Mouse (Mus musculus) neutrophil, adult 5-6 weeks (primary cell): Measurements from ENCODE around the gene Clic3. TPM values are rescaled to one million over a fixed set of nuclear protein-coding genes. Genes with fewer than 3 reads are reported as not detected.
"Not testable (repeated sequence)": the region's sequence is repeated elsewhere in the genome, so short reads cannot be mapped to it uniquely, and the experiment has no call there.

Experiments
- ATAC-seq: fragments of 151-379, 151-347 bp; 2 replicates; pipeline ENCODE4 v1.8.0; 2017; ENCODE audit warnings: mild to moderate bottlenecking, moderate TSS enrichment; ENCODE audit not compliant: insufficient number of reproducible peaks, poor library complexity, low FRiP score, severe bottlenecking; ENCODE audit errors: extremely low read depth
- total RNA-seq: library from RNA; stranded (forward); fragments of 200-1000 nt; gene quantifications from 2 replicates; pipeline ENCODE4 v1.2.3, GENCODE M21; 2017

Clic3 gene
- not detected in 2 replicates for total RNA-seq

DNA sequence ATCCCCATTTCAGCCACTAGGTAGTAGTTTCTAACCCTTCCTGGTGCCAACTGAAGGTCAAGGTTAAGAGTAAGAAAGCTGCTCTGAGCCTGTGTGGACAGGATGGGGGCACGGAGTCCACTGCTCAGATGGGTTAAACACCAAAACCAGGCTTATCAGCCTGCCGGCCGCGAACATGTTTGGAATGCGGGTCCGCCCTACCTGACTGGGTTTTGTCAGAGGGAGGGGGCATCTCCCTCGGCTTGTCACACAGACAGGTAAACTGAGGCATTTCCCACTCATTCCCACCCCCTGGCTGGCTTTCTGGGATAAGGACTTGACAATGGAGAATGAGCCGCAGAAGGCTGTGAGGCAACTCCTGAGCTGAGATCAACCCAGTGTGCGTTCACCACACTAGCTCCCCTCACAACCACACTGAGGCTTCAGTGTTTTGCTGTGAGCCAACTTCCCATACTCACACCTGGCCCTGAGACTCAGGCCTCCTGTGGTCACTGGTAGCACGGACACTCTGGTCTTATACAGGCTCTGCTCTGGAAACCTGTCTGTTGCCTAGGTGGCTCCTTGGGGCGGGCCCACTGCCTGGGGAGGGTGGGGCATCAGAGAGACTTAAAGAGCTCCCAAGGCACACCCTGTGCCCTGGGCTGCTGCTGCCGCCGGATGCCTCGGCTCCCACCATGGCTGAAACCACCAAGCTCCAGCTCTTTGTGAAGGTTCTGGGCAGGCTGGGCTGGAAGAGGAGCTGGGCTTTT is at the start of gene Clic3:
Clic3 (plus strand) TSS at position 634 of the 749 bp plus-strand sequence.
- ATAC-seq, result no peak

DNA sequence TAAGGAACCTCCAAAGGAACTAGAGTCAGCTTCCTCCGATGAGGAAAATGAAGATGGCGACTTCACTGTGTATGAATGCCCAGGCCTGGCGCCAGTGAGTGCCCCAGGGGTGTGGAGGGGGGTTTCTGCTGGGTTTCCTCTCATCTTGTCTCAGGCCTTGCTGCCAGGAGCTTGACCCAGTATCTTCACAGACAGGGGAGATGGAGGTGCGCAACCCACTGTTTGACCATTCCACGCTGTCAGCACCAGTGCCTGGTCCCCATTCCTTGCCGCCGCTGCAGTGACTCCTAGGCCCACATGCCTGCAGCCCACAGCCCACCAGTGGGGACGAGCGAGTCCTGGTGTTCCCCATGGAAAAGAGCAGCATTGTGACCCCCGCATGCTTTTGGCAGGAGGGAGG is 47.7 kb upstream of the Clic3 start:
- no peak for ATAC-seq

DNA sequence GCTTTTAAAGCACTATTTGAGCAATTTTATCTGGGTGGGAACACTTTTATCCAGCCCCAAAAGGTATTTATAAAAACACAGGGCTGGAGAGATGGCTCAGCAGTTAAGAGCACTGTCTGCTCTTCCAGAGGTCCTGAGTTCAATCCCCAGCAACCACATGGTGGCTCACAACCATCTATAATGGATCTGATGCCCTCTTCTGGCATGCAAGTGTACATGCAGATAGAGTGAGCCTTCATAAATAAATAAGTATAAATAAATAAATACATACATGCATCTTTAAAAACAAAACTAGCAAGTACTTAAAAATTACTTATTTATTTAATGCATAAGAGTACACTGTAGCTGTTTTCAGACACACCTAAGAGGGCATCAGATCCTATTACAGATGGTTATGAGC is 43.2 kb upstream of the Clic3 start:
- not testable (repeated sequence) for ATAC-seq

DNA sequence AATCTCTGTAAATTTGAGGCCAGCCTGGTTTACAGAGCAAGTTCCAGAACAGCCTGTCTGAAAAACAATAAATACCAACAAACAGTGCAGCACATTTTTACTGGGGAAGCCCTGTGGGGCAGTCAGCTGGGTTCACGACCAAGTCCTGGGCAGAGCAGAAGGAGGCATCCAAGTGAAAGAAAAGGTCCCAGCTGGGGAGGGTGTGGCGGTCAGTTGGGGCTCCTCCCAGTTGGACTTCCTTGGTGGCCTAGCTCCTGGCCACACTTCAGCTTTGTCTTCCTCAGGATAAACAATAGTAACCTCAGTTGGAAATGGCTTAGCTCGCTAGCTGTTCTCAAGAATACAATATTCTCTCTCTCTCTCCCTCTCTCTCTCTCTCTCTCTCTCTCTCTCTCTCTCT is 39.2 kb upstream of the Clic3 start:
- ATAC-seq, result no peak

DNA sequence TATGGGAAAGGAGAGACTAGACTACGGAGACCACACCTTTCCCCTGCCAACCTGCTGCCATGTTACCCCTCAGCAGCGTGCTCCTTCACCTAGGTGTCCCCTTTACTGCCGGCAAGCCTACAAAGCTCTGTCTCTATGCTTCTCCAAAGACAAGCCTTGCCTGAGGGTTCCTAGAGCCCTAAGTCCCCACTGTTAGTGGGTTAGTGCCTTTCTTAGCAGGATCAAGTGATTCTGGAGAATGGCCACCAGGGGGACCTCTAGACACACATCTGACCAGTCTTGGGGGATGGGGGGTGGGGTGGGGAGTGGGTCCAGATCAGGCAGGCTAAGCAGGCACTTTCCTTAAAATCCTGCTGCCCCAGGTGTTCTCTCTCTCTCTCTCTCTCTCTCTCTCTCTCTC is 34.7 kb upstream of the Clic3 start:
- 0 out of 2 replicates have a peak, but pooled peaks have one; percentile 17 for ATAC-seq

DNA sequence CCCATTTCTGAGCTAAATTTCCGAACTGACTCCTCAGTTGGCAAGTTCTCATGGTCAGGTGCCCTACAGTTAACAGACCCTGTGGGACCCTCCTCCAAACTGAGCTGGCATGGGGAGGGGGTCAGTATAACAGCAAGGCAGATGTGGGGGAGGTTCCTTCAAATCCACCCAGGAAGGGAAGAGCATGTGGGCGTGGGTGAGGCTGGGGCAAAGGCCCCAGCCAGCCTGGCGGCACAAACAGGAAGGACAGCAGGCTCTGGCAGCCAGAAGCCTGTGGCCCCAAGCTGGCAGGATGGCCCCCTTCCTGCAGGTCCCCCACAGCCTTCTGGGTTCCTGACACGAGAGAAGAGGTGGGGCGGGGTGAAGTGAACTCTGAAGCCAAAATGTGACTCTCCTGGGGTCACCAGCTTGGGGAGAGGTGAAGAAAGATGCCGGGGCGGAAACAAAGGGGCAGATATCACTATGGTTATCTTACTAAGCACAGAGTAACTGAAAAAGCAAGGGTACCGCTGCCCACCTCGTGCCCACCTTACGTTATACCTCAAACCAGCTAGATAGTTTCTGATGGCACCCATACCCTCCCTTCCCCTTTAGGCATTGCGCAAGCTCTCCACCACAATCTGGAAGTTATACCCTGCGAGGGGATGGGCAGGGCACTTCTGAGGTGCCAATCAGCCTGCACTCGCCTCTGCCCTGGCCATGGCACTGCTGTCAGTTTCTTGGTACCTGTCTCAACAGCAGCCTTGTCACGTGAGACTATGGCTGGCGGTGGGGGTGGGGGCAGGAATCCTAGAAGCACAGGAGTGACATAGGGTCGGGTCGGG is 33.8 kb upstream of the Clic3 start, which contains the start of gene Fut7:
Fut7 (plus strand) TSS at position 681 of the 824 bp plus-strand sequence.
- ATAC-seq, result peak; percentile 66

DNA sequence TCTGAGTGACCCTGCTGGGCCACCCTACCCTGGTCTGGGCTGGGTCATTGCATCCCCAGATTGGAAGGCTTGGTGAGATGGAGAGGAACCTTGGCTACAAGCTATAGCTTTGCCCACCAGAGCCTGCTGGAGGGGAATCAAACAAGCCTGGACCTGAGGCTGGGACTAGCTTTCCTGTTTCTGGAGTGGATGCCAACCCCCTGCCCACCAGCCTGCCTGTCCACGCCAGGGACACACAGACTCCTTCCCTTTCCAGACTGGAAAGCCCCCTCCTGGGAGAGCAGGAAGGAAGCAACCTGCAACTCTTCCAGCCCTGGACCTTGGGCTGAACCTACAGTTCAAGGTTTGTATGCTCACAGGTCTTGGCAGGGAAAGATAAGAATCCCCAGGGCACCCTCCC is 33.0 kb upstream of the Clic3 start:
- ATAC-seq, result no peak

DNA sequence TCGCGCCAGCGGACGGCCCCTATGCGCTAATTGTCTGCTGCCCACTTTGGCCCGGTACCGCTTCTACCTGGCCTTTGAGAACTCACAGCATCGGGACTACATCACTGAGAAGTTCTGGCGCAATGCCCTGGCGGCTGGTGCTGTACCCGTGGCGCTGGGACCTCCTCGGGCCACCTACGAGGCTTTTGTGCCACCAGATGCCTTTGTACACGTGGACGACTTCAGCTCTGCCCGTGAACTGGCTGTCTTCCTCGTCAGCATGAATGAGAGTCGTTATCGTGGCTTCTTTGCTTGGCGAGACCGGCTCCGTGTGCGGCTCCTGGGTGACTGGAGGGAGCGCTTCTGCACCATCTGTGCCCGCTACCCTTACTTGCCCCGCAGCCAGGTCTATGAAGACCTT is 31.2 kb upstream of the Clic3 start:
- ATAC-seq, result no peak

DNA sequence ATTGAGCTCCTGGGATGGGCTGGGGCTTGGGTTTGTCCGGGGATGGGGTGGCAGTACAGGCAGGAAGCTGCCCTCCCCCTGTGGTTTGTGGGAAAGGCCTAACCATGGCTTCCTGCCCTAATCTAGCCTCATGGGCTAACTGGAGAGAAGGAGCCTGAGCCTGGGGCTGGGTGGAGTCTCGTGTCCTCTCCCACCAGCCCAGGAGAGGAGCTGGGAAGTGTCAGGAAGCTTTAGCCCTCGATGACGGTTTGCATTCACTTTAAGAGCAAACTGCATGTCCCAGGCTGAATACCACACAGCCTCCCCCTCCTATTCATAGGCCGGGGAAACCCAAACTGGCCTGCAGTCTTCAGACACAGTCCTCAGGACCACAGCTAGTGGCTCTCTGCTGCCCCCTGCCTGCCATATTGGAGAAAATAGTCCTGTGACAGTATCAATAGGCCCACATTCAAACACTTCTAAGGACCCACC is 29.9 kb upstream of the Clic3 start:
- peak; percentile 57 for ATAC-seq

DNA sequence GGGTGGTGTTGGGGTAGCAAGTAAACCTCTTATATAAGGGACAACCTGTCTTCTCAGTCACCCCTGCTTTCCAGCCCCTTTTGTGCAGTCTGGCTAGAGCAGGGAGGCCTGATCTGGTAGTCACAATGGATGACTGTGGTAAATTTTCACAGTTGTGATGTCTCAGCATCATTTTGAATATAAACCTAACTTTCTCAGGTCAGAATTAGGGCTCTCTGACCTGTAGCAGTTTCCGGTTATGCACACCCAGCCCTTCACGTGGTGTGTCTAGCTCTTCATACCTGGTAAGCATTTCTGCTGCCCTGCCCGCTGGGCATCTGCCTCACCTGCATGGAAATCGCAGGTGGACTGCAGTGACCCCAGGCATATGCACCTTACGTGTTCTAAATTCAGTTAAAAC is 29.4 kb upstream of the Clic3 start:
- ATAC-seq, result no peak

DNA sequence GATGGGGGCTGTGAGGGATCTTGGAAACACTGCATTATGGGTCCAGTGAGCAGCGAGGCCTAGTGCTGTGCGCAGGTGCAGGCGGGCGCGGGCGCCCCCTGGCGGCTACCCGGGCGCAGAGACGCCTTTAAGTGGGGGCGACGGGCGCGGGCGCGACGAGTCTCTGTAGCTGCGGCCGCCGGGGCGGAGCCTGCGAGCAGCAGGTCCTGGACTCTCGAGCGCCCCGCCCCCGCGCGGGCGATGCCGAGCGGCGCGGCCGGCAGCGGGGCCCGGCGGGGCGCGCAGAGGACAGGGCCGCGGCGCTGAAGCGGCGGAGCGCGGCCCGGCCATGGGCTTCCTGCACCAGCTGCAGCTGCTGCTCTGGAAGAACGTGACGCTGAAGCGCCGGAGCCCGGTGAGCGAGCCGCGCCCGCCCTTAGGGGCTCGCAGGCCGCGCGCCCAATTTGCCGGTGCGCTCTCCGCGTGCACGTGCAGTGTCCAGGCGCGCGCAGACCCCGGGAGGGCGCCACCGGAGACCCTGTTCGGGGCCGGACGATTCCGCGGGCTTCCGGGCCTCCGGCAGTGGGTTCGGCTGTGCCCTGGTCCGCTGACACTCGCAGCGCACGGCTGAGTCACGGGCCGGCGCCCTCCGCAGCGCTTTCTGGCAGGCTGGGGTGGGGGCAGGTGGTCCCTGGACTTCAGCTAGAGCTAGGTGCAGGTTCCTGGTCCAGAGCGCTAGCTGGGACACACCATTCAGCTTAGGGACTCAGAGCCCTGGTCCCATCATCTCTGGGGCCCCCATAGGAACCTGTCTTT is 28.0 kb upstream of the Clic3 start, which contains the start of gene Abca2:
Abca2 (plus strand) TSS at position 262 of the 795 bp plus-strand sequence.
- ATAC-seq, result peak; percentile 69

DNA sequence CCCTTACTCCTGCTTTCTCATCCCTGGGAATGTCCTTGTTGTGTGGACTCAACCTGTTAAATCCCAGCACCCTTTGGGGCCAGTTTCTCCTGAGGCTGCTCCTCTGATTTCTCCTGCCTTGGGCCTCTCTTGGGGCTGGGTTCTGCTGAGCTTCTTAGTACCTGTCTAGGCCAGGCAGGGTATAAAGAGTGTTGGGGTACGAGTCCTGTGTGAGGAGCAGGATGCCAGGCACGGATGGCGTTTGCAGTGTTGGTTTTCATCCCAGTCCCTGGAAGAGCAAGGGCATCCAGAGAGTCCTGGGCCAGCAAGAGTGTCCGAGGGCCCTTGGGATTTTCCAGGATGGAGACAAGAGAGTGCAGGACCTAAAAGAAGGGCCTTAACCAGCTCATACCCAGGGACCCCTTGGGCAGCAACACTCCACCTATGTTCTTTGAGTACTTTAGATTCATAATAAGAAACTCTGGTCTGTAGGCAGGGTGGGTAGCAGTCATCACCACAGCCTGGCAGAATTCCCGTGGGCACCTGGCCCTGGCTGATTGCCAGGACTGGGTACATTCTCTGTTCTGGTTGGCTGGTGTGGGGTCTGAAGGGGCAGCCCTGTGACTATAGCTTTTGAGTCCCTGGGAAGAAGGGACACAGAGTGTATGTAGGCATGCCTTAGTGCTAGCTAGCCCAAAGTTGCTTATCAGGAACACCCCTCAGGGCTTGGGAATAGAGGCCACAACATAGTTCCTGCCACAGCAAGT is 27.0 kb upstream of the Clic3 start:
- ATAC-seq, result no peak

DNA sequence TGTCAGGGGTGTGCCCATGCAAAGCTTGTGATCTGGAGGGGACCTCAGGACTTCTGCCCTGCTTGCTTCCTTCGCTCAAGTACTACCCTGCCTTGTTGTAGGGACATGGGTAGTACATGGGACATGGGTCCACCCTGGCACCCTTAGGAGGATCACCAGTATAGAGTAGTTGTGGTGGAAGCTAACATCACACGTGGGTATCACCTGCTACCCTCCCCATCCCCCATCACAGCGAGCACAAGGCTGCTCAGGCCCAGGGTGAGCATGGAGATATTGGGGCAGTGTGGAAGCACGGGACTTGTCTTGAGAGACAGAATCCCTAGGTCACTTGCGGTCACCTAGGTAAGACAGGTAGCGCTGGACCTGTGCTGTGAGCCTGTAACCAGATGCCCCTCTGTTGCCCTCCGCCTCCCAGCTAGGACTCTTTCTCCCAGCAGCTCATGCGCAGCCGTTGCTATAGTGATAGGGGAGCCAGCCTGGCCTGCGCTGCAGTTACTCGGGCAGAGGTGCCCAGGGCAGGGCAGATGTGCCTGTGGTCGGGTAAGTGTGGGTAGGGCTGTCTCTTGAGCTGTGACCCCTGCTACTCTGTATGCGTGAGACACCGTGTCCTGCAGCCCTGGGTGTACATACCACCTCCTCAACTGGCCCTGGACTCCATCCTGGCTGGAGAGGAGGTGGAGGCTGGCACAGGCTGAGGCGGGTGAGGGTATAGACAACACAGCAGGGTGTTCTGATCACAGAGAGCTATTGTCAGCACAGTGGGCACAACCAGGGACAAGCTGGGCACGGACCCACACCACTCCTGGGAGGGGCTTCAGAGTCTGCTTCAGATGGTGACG is 26.0 kb upstream of the Clic3 start:
- no peak for ATAC-seq

DNA sequence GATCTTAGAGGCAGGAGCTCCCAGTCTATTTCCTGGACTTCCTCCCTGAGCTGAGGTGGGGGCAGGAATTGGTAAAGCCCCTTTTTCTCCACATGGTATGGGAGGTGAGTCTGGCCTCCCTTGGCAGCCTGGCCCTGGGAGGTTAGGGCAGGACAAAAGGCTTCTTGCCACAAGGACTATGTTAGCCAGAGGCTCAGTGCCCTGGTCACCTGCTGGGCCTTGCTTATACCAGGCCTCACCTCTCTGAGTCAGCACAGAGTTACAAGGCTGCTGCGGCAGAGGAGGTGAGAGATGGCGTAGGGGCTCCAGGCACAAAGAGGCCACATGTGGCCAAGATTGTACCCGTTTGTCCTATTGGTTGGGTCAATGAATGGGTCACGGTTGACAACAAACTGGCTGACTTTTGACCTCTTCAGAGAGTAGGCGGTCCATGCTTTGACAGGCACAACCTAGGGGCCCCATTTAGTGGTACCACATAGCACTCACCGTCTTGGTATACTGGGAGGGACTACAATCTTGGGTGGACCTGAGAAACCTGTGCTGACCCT is 25.3 kb upstream of the Clic3 start:
- ATAC-seq, result no peak

DNA sequence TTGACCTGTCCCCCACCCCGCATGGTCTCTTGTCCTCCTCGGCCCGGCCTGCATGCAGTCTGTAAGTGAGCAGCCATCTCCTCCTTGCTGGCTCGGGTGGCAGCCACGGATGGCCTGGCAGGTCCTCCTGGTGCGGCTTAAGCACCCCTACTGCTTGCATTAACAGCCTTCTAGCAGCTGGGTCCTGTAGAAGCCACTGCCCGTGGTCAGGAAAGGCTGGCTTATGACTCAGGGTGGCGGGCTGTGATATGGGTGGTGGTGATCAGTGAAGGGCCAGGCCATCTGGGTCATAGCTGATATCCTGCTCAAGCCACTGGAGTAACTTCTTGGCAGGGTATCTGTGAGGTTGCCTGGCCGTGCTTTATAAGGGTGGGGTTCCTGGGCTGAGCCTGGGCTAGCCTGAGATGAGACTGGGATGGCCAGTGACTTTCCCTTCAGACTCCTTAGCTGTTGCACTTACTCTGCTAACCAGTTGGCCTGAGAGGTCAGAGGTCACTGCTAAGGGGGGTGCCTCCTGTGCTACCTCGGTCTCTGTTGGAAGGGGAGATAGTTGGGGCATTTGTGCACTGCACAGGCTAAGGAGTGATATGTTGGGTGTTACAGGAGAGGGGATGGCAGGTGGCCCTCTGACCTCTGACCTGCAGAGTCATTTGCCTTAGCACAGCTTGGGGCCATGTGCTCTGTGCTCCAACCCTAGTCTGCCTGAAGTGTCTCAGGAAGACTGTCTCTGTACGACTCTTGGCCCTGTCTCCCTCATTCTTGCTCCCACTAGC is 24.1 kb upstream of the Clic3 start:
- ATAC-seq, result no peak

DNA sequence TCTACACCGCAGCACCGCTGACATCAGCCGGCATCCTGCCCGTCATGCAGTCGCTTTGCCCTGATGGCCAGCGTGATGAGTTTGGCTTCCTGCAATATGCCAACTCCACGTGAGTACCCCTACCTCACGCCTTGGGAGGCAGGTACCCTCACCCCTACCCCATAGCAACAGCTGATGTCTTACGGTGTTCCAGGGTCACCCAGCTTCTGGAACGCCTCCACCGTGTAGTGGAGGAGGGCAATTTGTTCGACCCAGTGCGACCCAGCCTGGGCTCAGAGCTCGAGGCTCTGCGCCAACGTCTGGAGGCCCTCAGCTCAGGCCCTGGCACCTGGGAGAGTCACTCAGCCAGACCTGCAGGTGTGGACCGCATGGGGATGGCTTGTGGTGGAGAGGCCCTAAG is 23.5 kb upstream of the Clic3 start:
- ATAC-seq, result no peak

DNA sequence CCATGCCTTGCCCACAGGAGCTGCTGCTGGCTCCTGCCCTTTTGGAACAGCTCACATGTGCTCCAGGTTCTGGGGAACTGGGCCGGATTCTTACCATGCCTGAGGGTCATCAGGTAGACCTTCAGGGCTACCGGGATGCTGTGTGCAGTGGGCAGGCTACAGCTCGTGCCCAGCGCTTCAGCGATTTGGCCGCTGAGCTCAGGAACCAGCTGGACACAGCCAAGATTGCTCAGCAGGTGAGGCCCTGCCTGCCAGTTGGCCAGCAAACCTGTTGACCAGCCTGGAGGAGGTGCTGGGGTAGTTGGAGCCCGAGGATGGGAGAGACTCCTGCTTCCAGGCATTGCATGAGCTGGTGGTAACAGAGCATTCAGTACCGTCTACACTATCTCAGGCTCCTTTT is 22.3 kb upstream of the Clic3 start:
- ATAC-seq, result no peak
